Mouse (Mus musculus): ENCODE measurements at regions not wholly inside any gene's neighbourhood (a gene's known extent, or its start where the extent isn't known, plus 50 kb on each side); places are given as distances from the start of the nearest gene placed in this dataset.

- Histone ChIP-seq H3K4me2 (replicated peaks; ENCODE audit: low read depth) (no peak overlapping the region), H3K4me3 (ENCODE audit: low read depth, low read length) (no peak overlapping the region), H3K27ac (ENCODE audit: low read depth, low read length) (no peak overlapping the region), H3K4me1 (replicated peaks; ENCODE audit: control insufficient read depth, insufficient read depth, low read length) (no peaks in the 10 kb centered on the region), H3K9me3 (ENCODE audit: control insufficient read depth) (no peaks in the 10 kb centered on the region), H3K36me3 (ENCODE audit: control insufficient read depth, insufficient read depth) (no peaks in the 10 kb centered on the region), H3K27me3 (replicated peaks; ENCODE audit: control insufficient read depth, insufficient read depth, low read length) (no peaks in the 10 kb centered on the region), H3K9ac (ENCODE audit: low read depth, low read length) (no peak overlapping the region)
- no peak for TF ChIP-seq CTCF (IDR thresholded peaks at IDR 0.05; ENCODE audit: low read depth)
- 74% methylated on average over 10 of the region's 10 CpGs for WGBS
- ATAC-seq, result no peak
Measured at GRCm38 (mm10) chr19:59650611-59651329, 192.6 kb downstream of the Emx2 start.

- H3K27ac ChIP-seq (ENCODE audit: low read depth, low read length), result no peak overlapping the region
- no peak for ATAC-seq
- no peaks in the 10 kb centered on the region for H3K36me3 ChIP-seq (ENCODE audit: control insufficient read depth, insufficient read depth)
- H3K27me3 ChIP-seq (replicated peaks; ENCODE audit: control insufficient read depth, insufficient read depth, low read length), result no peaks in the 10 kb centered on the region
- H3K9me3 ChIP-seq (ENCODE audit: control insufficient read depth), result no peaks in the 10 kb centered on the region
- WGBS, result 47% methylated on average over 18 of the region's 18 CpGs
- no peak for TF ChIP-seq CTCF (IDR thresholded peaks at IDR 0.05; ENCODE audit: low read depth)
- H3K9ac ChIP-seq (ENCODE audit: low read depth, low read length), result no peak overlapping the region
- no peak overlapping the region for H3K4me2 ChIP-seq (replicated peaks; ENCODE audit: low read depth)
- no peak overlapping the region for H3K4me3 ChIP-seq (ENCODE audit: low read depth, low read length)
- no peaks in the 10 kb centered on the region for H3K4me1 ChIP-seq (replicated peaks; ENCODE audit: control insufficient read depth, insufficient read depth, low read length)
Measured at GRCm38 (mm10) chr19:59653631-59654367, 195.6 kb downstream of the Emx2 start.

- Histone ChIP-seq H3K36me3 (ENCODE audit: control insufficient read depth, insufficient read depth) (no peaks in the 10 kb centered on the region), H3K4me3 (ENCODE audit: low read depth, low read length) (no peak overlapping the region), H3K4me2 (replicated peaks; ENCODE audit: low read depth) (no peak overlapping the region), H3K4me1 (replicated peaks; ENCODE audit: control insufficient read depth, insufficient read depth, low read length) (no peaks in the 10 kb centered on the region), H3K27me3 (replicated peaks; ENCODE audit: control insufficient read depth, insufficient read depth, low read length) (no peaks in the 10 kb centered on the region), H3K9ac (ENCODE audit: low read depth, low read length) (no peak overlapping the region), H3K27ac (ENCODE audit: low read depth, low read length) (no peak overlapping the region), H3K9me3 (ENCODE audit: control insufficient read depth) (no peaks in the 10 kb centered on the region)
- 94% methylated on average over 2 of the region's 2 CpGs for WGBS
- TF ChIP-seq CTCF (IDR thresholded peaks at IDR 0.05; ENCODE audit: low read depth), result no peak
- ATAC-seq, result no peak
Measured at GRCm38 (mm10) chr19:59655321-59655720, 197.1 kb downstream of the Emx2 start.

GRCm38 (mm10) chr19:59669793-59670192, 211.6 kb downstream of the Emx2 start:
- no peak for ATAC-seq
- no peak overlapping the region for H3K9ac ChIP-seq (ENCODE audit: low read depth, low read length)
- TF ChIP-seq CTCF (IDR thresholded peaks at IDR 0.05; ENCODE audit: low read depth), result no peak
- no peak overlapping the region for H3K4me3 ChIP-seq (ENCODE audit: low read depth, low read length)
- no peaks in the 10 kb centered on the region for H3K36me3 ChIP-seq (ENCODE audit: control insufficient read depth, insufficient read depth)
- H3K9me3 ChIP-seq (ENCODE audit: control insufficient read depth), result no peaks in the 10 kb centered on the region
- H3K27ac ChIP-seq (ENCODE audit: low read depth, low read length), result no peak overlapping the region
- no peak overlapping the region for H3K4me2 ChIP-seq (replicated peaks; ENCODE audit: low read depth)
- no peaks in the 10 kb centered on the region for H3K4me1 ChIP-seq (replicated peaks; ENCODE audit: control insufficient read depth, insufficient read depth, low read length)
- no peaks in the 10 kb centered on the region for H3K27me3 ChIP-seq (replicated peaks; ENCODE audit: control insufficient read depth, insufficient read depth, low read length)

GRCm38 (mm10) chr19:59673537-59673936, 215.4 kb downstream of the Emx2 start:
- Histone ChIP-seq H3K4me1 (replicated peaks; ENCODE audit: control insufficient read depth, insufficient read depth, low read length) (no peaks in the 10 kb centered on the region), H3K4me3 (ENCODE audit: low read depth, low read length) (no peak overlapping the region), H3K27ac (ENCODE audit: low read depth, low read length) (no peak overlapping the region), H3K9ac (ENCODE audit: low read depth, low read length) (no peak overlapping the region), H3K9me3 (ENCODE audit: control insufficient read depth) (no peaks in the 10 kb centered on the region), H3K36me3 (ENCODE audit: control insufficient read depth, insufficient read depth) (no peaks in the 10 kb centered on the region), H3K4me2 (replicated peaks; ENCODE audit: low read depth) (no peak overlapping the region), H3K27me3 (replicated peaks; ENCODE audit: control insufficient read depth, insufficient read depth, low read length) (no peaks in the 10 kb centered on the region)
- no peak for TF ChIP-seq CTCF (IDR thresholded peaks at IDR 0.05; ENCODE audit: low read depth)
- ATAC-seq, result no peak

GRCm38 (mm10) chr19:59679191-59679590, 221.0 kb downstream of the Emx2 start:
- Histone ChIP-seq H3K4me1 (replicated peaks; ENCODE audit: control insufficient read depth, insufficient read depth, low read length) (no peaks in the 10 kb centered on the region), H3K27ac (ENCODE audit: low read depth, low read length) (no peak overlapping the region)
- no peak for ATAC-seq

More at GRCm38 (mm10) chr19:59679191-59679590, 221.0 kb downstream of the Emx2 start:
- Histone ChIP-seq H3K27me3 (replicated peaks; ENCODE audit: control insufficient read depth, insufficient read depth, low read length) (no peaks in the 10 kb centered on the region), H3K4me3 (ENCODE audit: low read depth, low read length) (no peak overlapping the region), H3K9ac (ENCODE audit: low read depth, low read length) (no peak overlapping the region), H3K9me3 (ENCODE audit: control insufficient read depth) (no peaks in the 10 kb centered on the region), H3K36me3 (ENCODE audit: control insufficient read depth, insufficient read depth) (no peaks in the 10 kb centered on the region), H3K4me2 (replicated peaks; ENCODE audit: low read depth) (no peak overlapping the region)
- WGBS, result 87% methylated on average over 7 of the region's 7 CpGs
- TF ChIP-seq CTCF (IDR thresholded peaks at IDR 0.05; ENCODE audit: low read depth), result no peak
